Mouse (Mus musculus) MEL (cell line): ENCODE measurements at regions not wholly inside any gene's neighbourhood (a gene's known extent, or its start where the extent isn't known, plus 50 kb on each side); places are given as distances from the start of the nearest gene placed in this dataset.

Experiments
- MEF2A ChIP-seq: IDR thresholded peaks from 2 replicates; pipeline ENCODE4 v1.6.1; 2014; ENCODE audit warnings: low read depth, mild to moderate bottlenecking, inconsistent platforms, low read length, improper control_type of control experiment; ENCODE audit not compliant: poor library complexity, insufficient replicate concordance, severe bottlenecking; ENCODE audit errors: extremely low read depth
- USF1 ChIP-seq: IDR thresholded peaks from 2 replicates; pipeline ENCODE4 v1.6.1; 2014; ENCODE audit warnings: low read depth, mild to moderate bottlenecking, inconsistent platforms, low read length, improper control_type of control experiment, moderate library complexity

- TF ChIP-seq USF1 (no peak), MEF2A (no peak)
These were observed 446.2 kb downstream of the Nyap2 start for GRCm38 (mm10) chr1:81522929-81523328.
